Mouse (Mus musculus): ENCODE data around the gene Tmem110. TPM values are rescaled to one million over a fixed set of nuclear protein-coding genes. Genes with fewer than 3 reads are reported as not detected.

Tmem110 gene
- polyA plus RNA-seq, 1 experiment from 2014 or later, result 30.4 TPM

- H3K4me1 ChIP-seq, result peaks cover 3% of the 10 kb centered on the region; the same call in 1 of the 2 replicates
- H3K4me2 ChIP-seq (replicated peaks), result no peak overlapping the region
- no peak overlapping the region for H3K27ac ChIP-seq
- no peaks in the 10 kb centered on the region for H3K36me3 ChIP-seq
- ATAC-seq (ENCODE audit: low FRiP score, low read depth), result no peak
- H3K9ac ChIP-seq, result no peak overlapping the region
- no peak overlapping the region for H3K4me3 ChIP-seq
- 89% methylated on average over 8 of the region's 8 CpGs for WGBS
- no peaks in the 10 kb centered on the region for H3K27me3 ChIP-seq
- H3K9me3 ChIP-seq, result no peaks in the 10 kb centered on the region
Measured at GRCm38 (mm10) chr14:30911141-30911540, 85.8 kb downstream of the Tmem110 start.

DNA sequence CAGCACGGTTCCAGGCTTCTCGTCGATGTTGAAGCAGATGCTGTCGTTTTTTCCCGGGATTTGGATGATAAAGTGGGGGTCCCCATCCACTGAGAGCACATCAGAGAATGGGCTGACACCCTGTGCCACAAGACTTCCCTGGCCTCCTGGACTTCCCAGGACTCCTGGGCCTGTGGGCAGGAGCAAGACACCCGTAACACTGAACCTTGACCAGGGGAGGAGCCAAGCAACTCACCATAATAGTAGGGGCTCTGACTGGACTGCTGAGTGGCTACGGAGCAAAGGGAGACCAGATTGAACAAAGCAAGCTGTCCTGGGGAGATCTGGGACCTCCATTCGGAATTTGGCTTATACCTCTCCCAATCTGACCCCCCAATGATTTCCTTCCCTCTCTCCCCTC lies 87.3 kb downstream of the Tmem110 start:
- no peak overlapping the region for H3K27ac ChIP-seq
- peaks cover 3% of the 10 kb centered on the region; the same call in 1 of the 2 replicates for H3K4me1 ChIP-seq
- no peaks in the 10 kb centered on the region for H3K27me3 ChIP-seq
- ATAC-seq (ENCODE audit: low FRiP score, low read depth), result no peak
- no peaks in the 10 kb centered on the region for H3K36me3 ChIP-seq
- no peaks in the 10 kb centered on the region for H3K9me3 ChIP-seq
- H3K4me2 ChIP-seq (replicated peaks), result no peak overlapping the region
- 79% methylated on average over 8 of the region's 8 CpGs for WGBS
- H3K9ac ChIP-seq, result no peak overlapping the region
- no peak overlapping the region for H3K4me3 ChIP-seq

GRCm38 (mm10) chr14:30913404-30913803 lies 88.0 kb downstream of the Tmem110 start:
- Histone ChIP-seq H3K27ac (no peak overlapping the region), H3K9ac (no peak overlapping the region), H3K36me3 (no peaks in the 10 kb centered on the region), H3K4me2 (replicated peaks) (no peak overlapping the region), H3K4me1 (peaks cover 3% of the 10 kb centered on the region; the same call in 1 of the 2 replicates), H3K4me3 (no peak overlapping the region), H3K27me3 (no peaks in the 10 kb centered on the region), H3K9me3 (no peaks in the 10 kb centered on the region)
- WGBS, result 88% methylated on average over 5 of the region's 5 CpGs
- ATAC-seq (ENCODE audit: low FRiP score, low read depth), result no peak

GRCm38 (mm10) chr14:30916516-30916915 lies 91.1 kb downstream of the Tmem110 start:
- Histone ChIP-seq H3K9ac (no peak overlapping the region), H3K27ac (no peak overlapping the region), H3K4me3 (no peak overlapping the region), H3K36me3 (no peaks in the 10 kb centered on the region), H3K9me3 (no peaks in the 10 kb centered on the region), H3K4me2 (replicated peaks) (no peak overlapping the region), H3K27me3 (no peaks in the 10 kb centered on the region), H3K4me1 (peaks cover 3% of the 10 kb centered on the region; the same call in 1 of the 2 replicates)
- WGBS, result 86% methylated on average over 1 of the region's 1 CpGs
- ATAC-seq (ENCODE audit: low FRiP score, low read depth), result no peak

GRCm38 (mm10) chr14:30922053-30922670 lies 96.8 kb downstream of the Tmem110 start:
- ATAC-seq (ENCODE audit: low FRiP score, low read depth), result no peak
- H3K9me3 ChIP-seq, result no peaks in the 10 kb centered on the region
- no peaks in the 10 kb centered on the region for H3K36me3 ChIP-seq
- 70% methylated on average over 8 of the region's 8 CpGs for WGBS
- no peaks in the 10 kb centered on the region for H3K27me3 ChIP-seq
- no peak overlapping the region for H3K27ac ChIP-seq
- H3K4me2 ChIP-seq (replicated peaks), result no peak overlapping the region
- no peak overlapping the region for H3K4me3 ChIP-seq
- H3K4me1 ChIP-seq, result no peaks in the 10 kb centered on the region
- H3K9ac ChIP-seq, result no peak overlapping the region

- Histone ChIP-seq H3K27me3 (no peaks in the 10 kb centered on the region), H3K4me1 (no peaks in the 10 kb centered on the region), H3K27ac (no peak within 1 kb of the TSS), H3K9ac (no peak within 1 kb of the TSS), H3K36me3 (no peaks in the 10 kb centered on the region), H3K4me3 (no peak within 1 kb of the TSS), H3K4me2 (replicated peaks) (no peak within 1 kb of the TSS), H3K9me3 (no peaks in the 10 kb centered on the region)
- WGBS, result 74% methylated on average over 6 of the region's 6 CpGs
- no peak for ATAC-seq (ENCODE audit: low FRiP score, low read depth)
Measured at GRCm38 (mm10) chr14:30923375-30924105, 98.2 kb downstream of the Tmem110 start, which contains the start of gene Itih3. TSS of gene Itih3 (minus strand) at chr14:30923760.

- H3K36me3 ChIP-seq, result no peaks in the 10 kb centered on the region
- no peak overlapping the region for H3K27ac ChIP-seq
- no peaks in the 10 kb centered on the region for H3K4me1 ChIP-seq
- no peak for ATAC-seq (ENCODE audit: low FRiP score, low read depth)
- H3K9me3 ChIP-seq, result no peaks in the 10 kb centered on the region
- no peaks in the 10 kb centered on the region for H3K27me3 ChIP-seq
- no peak overlapping the region for H3K9ac ChIP-seq
- WGBS, result 87% methylated on average over 3 of the region's 3 CpGs
- H3K4me3 ChIP-seq, result no peak overlapping the region
- no peak overlapping the region for H3K4me2 ChIP-seq (replicated peaks)
Measured at GRCm38 (mm10) chr14:30925492-30925891, 100.1 kb downstream of the Tmem110 start.

Other genes with a start within 250 kb of the Tmem110 start
- 50.8 and 58.5 TPM in 2 replicates for gene Prkcd, start 199.4 kb upstream of the Tmem110 start, polyA plus RNA-seq (2015; fragmentation: Nextera tagmentation; extraction: Ambion mirVana)
- gene Rft1, start 171.2 kb upstream of the Tmem110 start, polyA plus RNA-seq (2015; fragmentation: Nextera tagmentation; extraction: Ambion mirVana), result 20.7 and 21.0 TPM in 2 replicates
- gene Sfmbt1, start 110.7 kb upstream of the Tmem110 start, polyA plus RNA-seq (2015; fragmentation: Nextera tagmentation; extraction: Ambion mirVana), result 15.3 and 15.5 TPM in 2 replicates
- 13.1 and 13.9 TPM in 2 replicates for gene Mustn1, start 53.6 kb downstream of the Tmem110 start, polyA plus RNA-seq (2015; fragmentation: Nextera tagmentation; extraction: Ambion mirVana)
- gene Itih4, start 60.9 kb downstream of the Tmem110 start, polyA plus RNA-seq (2015; fragmentation: Nextera tagmentation; extraction: Ambion mirVana), result 0.06 TPM in 2 replicates
- 0.06 and 0.47 TPM in 2 replicates for gene Itih3, start 98.2 kb downstream of the Tmem110 start, polyA plus RNA-seq (2015; fragmentation: Nextera tagmentation; extraction: Ambion mirVana)
- gene Itih1, start 117.7 kb downstream of the Tmem110 start, polyA plus RNA-seq (2015; fragmentation: Nextera tagmentation; extraction: Ambion mirVana), result 0.06 TPM in 1 of 2 replicates, not detected in the other
- 15.0 and 15.7 TPM in 2 replicates for gene Nek4, start 125.8 kb downstream of the Tmem110 start, polyA plus RNA-seq (2015; fragmentation: Nextera tagmentation; extraction: Ambion mirVana)
- 64.8 and 67.2 TPM in 2 replicates for gene Glt8d1, start 175.8 kb downstream of the Tmem110 start, polyA plus RNA-seq (2015; fragmentation: Nextera tagmentation; extraction: Ambion mirVana)
- 398 and 413 TPM in 2 replicates for gene Spcs1, start 176.1 kb downstream of the Tmem110 start, polyA plus RNA-seq (2015; fragmentation: Nextera tagmentation; extraction: Ambion mirVana)
- gene Pbrm1, start 193.5 kb downstream of the Tmem110 start, polyA plus RNA-seq (2015; fragmentation: Nextera tagmentation; extraction: Ambion mirVana), result 148 and 156 TPM in 2 replicates
- 115 and 120 TPM in 2 replicates for gene Gnl3, start 193.6 kb downstream of the Tmem110 start, polyA plus RNA-seq (2015; fragmentation: Nextera tagmentation; extraction: Ambion mirVana)